Mouse (Mus musculus): ENCODE measurements at regions not wholly inside any gene's neighbourhood (a gene's known extent, or its start where the extent isn't known, plus 50 kb on each side); places are given as distances from the start of the nearest gene placed in this dataset.
"Not testable (repeated sequence)": the region's sequence is repeated elsewhere in the genome, so short reads cannot be mapped to it uniquely, and the experiment has no call there.

GRCm38 (mm10) chr8:102000326-102001016, 785.0 kb downstream of the Cdh11 start:
- H3K4me2 ChIP-seq (ENCODE audit: low read depth, low read length), result no peak overlapping the region
- no peak overlapping the region for H3K9ac ChIP-seq (replicated peaks; ENCODE audit: low read length)
- H3K9me3 ChIP-seq (ENCODE audit: low read length), result no peaks in the 10 kb centered on the region
- ATAC-seq (no peak), DNase-seq (ENCODE audit: low spot score) (no peak)
- H3K36me3 ChIP-seq (ENCODE audit: insufficient read depth, low read length), result no peaks in the 10 kb centered on the region
- TF ChIP-seq CTCF (IDR thresholded peaks at IDR 0.05; ENCODE audit: low read depth), result no peak
- no peaks in the 10 kb centered on the region for H3K4me1 ChIP-seq (ENCODE audit: insufficient read depth, low read length)
- 78% methylated on average over 4 of the region's 4 CpGs for WGBS
- H3K27ac ChIP-seq, result no peak overlapping the region
- no peaks in the 10 kb centered on the region for H3K27me3 ChIP-seq (ENCODE audit: insufficient read depth, low read length)
- no peak overlapping the region for H3K4me3 ChIP-seq (ENCODE audit: low read length)

DNA sequence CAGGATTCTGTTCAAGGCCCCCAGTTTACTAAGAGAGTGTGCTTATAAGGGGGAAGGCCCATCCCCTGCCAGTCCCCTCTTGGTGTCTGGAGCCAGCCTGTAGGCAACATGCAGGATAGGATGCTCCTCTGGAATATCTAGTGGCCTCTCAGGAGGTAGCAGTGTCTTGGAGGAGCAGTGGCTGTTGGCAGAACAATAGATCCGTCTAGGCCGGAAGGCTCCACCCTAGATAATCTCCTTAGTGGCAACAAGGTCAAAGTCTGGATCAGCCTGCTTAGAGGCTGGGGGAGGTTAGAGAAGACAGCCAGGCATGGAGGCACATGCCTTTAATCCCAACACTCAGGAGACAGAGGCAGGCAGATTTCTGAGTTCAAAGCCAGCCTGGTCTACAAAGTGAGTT, 788.7 kb downstream of the Cdh11 start:
- H3K9me3 ChIP-seq (ENCODE audit: low read length); H3K4me2 ChIP-seq (ENCODE audit: low read depth, low read length); ATAC-seq; H3K4me1 ChIP-seq (ENCODE audit: insufficient read depth, low read length); H3K27me3 ChIP-seq (ENCODE audit: insufficient read depth, low read length); H3K4me3 ChIP-seq (ENCODE audit: low read length); H3K27ac ChIP-seq; H3K36me3 ChIP-seq (ENCODE audit: insufficient read depth, low read length); H3K9ac ChIP-seq (replicated peaks; ENCODE audit: low read length); DNase-seq (ENCODE audit: low spot score): not testable (repeated sequence)
- 87% methylated on average over 2 of the region's 2 CpGs for WGBS

DNA sequence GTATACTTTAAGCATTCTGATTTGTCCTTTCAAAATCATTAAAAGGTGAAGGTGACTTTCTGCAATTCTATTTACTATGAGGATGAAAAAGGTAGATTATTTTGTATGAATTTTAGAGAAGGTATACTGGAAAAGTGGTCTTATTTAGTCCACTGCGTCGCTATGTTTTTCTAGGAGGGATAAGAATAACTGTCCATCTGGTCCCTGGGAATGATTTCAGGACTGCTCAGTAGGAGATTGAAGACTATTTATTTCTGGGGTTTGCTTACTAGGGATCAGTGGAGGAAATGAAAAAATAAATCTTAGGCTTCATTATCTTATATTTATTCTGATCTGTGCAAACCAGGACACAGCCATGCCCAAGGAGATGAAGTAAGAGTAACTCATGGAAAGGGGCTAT, 828.6 kb downstream of the Cdh11 start:
- Histone ChIP-seq H3K36me3 (ENCODE audit: insufficient read depth, low read length) (no peaks in the 10 kb centered on the region), H3K4me2 (ENCODE audit: low read depth, low read length) (no peak overlapping the region), H3K9me3 (ENCODE audit: low read length) (no peaks in the 10 kb centered on the region), H3K4me1 (ENCODE audit: insufficient read depth, low read length) (no peaks in the 10 kb centered on the region), H3K4me3 (ENCODE audit: low read length) (no peak overlapping the region), H3K27me3 (ENCODE audit: insufficient read depth, low read length) (no peaks in the 10 kb centered on the region), H3K9ac (replicated peaks; ENCODE audit: low read length) (no peak overlapping the region), H3K27ac (no peak overlapping the region)
- no peak for DNase-seq (ENCODE audit: low spot score)
- TF ChIP-seq CTCF (IDR thresholded peaks at IDR 0.05; ENCODE audit: low read depth), result no peak
- 76% methylated on average over 2 of the region's 2 CpGs for WGBS
- no peak for ATAC-seq

DNA sequence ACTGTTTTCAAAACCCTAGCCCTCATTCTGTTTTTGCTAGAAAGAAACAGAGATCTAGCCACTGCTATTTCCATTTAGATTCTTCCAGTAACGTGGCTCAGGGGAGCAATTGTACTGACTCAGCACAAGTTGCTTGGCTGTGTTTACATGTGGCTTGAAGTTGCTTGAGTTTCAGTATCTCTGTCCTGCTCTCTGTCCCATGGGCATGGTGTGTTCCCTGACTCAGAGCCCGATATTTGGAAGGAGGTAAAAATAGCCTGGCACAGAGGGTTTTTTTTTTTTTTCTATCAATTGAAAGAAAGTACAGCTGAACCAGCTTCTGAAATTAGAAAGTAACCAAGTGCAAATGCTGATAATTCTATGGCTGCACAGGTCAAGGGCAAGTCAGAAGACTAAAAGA, 834.8 kb downstream of the Cdh11 start:
- TF ChIP-seq CTCF (IDR thresholded peaks at IDR 0.05; ENCODE audit: low read depth), result no peak
- ATAC-seq, result no peak
- Histone ChIP-seq H3K27me3 (ENCODE audit: insufficient read depth, low read length) (no peaks in the 10 kb centered on the region), H3K36me3 (ENCODE audit: insufficient read depth, low read length) (no peaks in the 10 kb centered on the region), H3K4me1 (ENCODE audit: insufficient read depth, low read length) (no peaks in the 10 kb centered on the region), H3K4me3 (ENCODE audit: low read length) (no peak overlapping the region), H3K9me3 (ENCODE audit: low read length) (no peaks in the 10 kb centered on the region), H3K4me2 (ENCODE audit: low read depth, low read length) (no peak overlapping the region), H3K9ac (replicated peaks; ENCODE audit: low read length) (no peak overlapping the region), H3K27ac (no peak overlapping the region)
- WGBS, result 58% methylated on average over 2 of the region's 2 CpGs
- DNase-seq (ENCODE audit: low spot score), result peak; percentile 9

DNA sequence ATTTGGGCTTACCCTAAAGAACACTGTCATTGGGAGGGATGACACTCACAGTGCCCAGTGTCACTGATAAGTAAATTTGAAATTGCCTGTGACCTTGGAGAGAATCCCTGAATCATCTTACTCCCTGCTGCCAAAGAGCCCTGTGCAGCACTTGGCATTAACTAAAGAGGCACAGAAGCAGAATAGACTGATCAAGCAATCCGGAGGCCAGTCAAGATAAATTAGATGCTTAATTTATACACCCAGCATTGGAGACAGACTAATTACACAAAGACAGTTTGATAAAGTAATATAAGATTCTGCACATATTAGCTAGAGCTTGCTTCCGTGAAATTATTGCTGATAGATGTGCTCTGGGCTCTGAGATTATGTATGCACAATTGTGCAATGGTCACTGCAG, 847.6 kb downstream of the Cdh11 start:
- TF ChIP-seq CTCF (IDR thresholded peaks at IDR 0.05; ENCODE audit: low read depth), result no peak
- Histone ChIP-seq H3K4me2 (ENCODE audit: low read depth, low read length) (no peak overlapping the region), H3K4me3 (ENCODE audit: low read length) (no peak overlapping the region), H3K9me3 (ENCODE audit: low read length) (no peaks in the 10 kb centered on the region), H3K36me3 (ENCODE audit: insufficient read depth, low read length) (no peaks in the 10 kb centered on the region), H3K27ac (no peak overlapping the region), H3K9ac (replicated peaks; ENCODE audit: low read length) (no peak overlapping the region), H3K27me3 (ENCODE audit: insufficient read depth, low read length) (no peaks in the 10 kb centered on the region), H3K4me1 (ENCODE audit: insufficient read depth, low read length) (no peaks in the 10 kb centered on the region)
- 44% methylated on average over 2 of the region's 2 CpGs for WGBS
- 0 out of 2 replicates have a peak, but pooled peaks have one; percentile 38 for ATAC-seq
- peak; percentile 24 for DNase-seq (ENCODE audit: low spot score)

DNA sequence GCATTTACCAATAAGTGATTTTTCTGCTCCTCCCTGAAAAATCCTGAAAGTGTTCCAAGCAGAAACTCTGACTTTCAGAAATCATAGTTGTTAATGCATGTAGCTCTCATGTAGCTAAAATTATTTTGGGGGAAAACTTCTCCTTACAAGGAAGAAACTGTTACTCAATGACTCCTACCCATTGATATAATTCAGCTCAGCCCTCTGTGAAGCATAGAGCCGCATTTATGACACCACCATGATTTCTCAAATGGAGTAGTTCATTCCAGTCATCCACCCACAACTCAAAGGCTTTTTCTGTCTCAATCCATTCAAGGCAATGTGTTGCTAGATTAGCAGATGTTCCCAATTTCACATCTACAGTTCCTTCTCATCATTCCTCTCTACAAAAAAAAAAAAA, 871.8 kb downstream of the Cdh11 start:
- no peak overlapping the region for H3K4me2 ChIP-seq (ENCODE audit: low read depth, low read length)
- H3K9me3 ChIP-seq (ENCODE audit: low read length), result no peaks in the 10 kb centered on the region
- DNase-seq (ENCODE audit: low spot score) (no peak), ATAC-seq (no peak)
- no peak for TF ChIP-seq CTCF (IDR thresholded peaks at IDR 0.05; ENCODE audit: low read depth)
- no peaks in the 10 kb centered on the region for H3K4me1 ChIP-seq (ENCODE audit: insufficient read depth, low read length)
- H3K27ac ChIP-seq, result no peak overlapping the region
- H3K9ac ChIP-seq (replicated peaks; ENCODE audit: low read length), result no peak overlapping the region
- WGBS, result 95% methylated on average over 1 of the region's 1 CpGs
- H3K4me3 ChIP-seq (ENCODE audit: low read length), result no peak overlapping the region
- H3K27me3 ChIP-seq (ENCODE audit: insufficient read depth, low read length), result no peaks in the 10 kb centered on the region
- H3K36me3 ChIP-seq (ENCODE audit: insufficient read depth, low read length), result no peaks in the 10 kb centered on the region

Measured in hindbrain, postnatal 0 days (tissue).